Mouse (Mus musculus) liver, adult 2 months (tissue): ENCODE measurements around the gene Elmo2. TPM values are rescaled to one million over a fixed set of nuclear protein-coding genes. Genes with fewer than 3 reads are reported as not detected.

Experiments
- DNase-seq: peaks from one replicate; pipeline ENCODE4 v3.0.0-alpha.2; 2011; ENCODE audit warnings: low read depth, low spot score; ENCODE audit errors: extremely low read depth
- H3K27ac ChIP-seq: fragments of 200-500 bp; replicated peaks from 2 replicates; pipeline ENCODE4 v1.5.1; 2012; ENCODE audit warnings: low read depth, mild to moderate bottlenecking, control low read depth, inconsistent platforms, low read length; ENCODE audit not compliant: insufficient read depth
- H3K27me3 ChIP-seq: fragments of 200-500 bp; 2 replicates; pipeline ENCODE4 v1.6.1; 2012; ENCODE audit warnings: mild to moderate bottlenecking, moderate library complexity, low read length, inconsistent platforms; ENCODE audit not compliant: control insufficient read depth, insufficient read depth
- H3K36me3 ChIP-seq: fragments of 200-500 bp; 2 replicates; pipeline ENCODE4 v1.6.1; 2012; ENCODE audit warnings: low read length, inconsistent platforms; ENCODE audit not compliant: control insufficient read depth, insufficient read depth
- H3K4me1 ChIP-seq: fragments of 200-500 bp; 2 replicates; pipeline ENCODE4 v1.6.1; 2011; ENCODE audit warnings: low read length; ENCODE audit not compliant: control insufficient read depth, insufficient read depth
- H3K4me3 ChIP-seq: fragments of 200-500 bp; 2 replicates; pipeline ENCODE4 v1.5.1; 2011; ENCODE audit warnings: low read depth, mild to moderate bottlenecking, control low read depth, low read length, moderate library complexity; ENCODE audit not compliant: insufficient read depth
- H3K79me2 ChIP-seq: fragments of 200-500 bp; 2 replicates; pipeline ENCODE4 v1.6.1; 2012; ENCODE audit warnings: inconsistent platforms, mild to moderate bottlenecking, low read length, moderate library complexity; ENCODE audit not compliant: control insufficient read depth, insufficient read depth
- H3K9ac ChIP-seq: fragments of 200-500 bp; 2 replicates; pipeline ENCODE4 v1.6.1; 2012; ENCODE audit warnings: low read depth, mild to moderate bottlenecking, control low read depth, inconsistent platforms, low read length
- CTCF ChIP-seq: fragments of 200-500 bp; IDR thresholded peaks from 2 replicates; pipeline ENCODE4 v1.5.1; 2011; ENCODE audit warnings: low read depth, low read length, control low read depth
- POLR2A ChIP-seq: fragments of 200-500 bp; IDR thresholded peaks from 2 replicates; pipeline ENCODE4 v1.6.1; 2011; ENCODE audit warnings: low read length, control low read depth; ENCODE audit not compliant: insufficient read depth; ENCODE audit errors: extremely low read depth
- WGBS: fragments of 180-500 bp; shearing (Covaris S2); methylation state at CpG from one replicate; pipeline ENCODE4 v1.1.7; 2018; 5-methylcytosine and 5-hydroxymethylcytosine counted together
- polyA plus RNA-seq: library from polyadenylated mRNA; depleted of rRNA; stranded (reverse); fragments of >200 nt; gene quantifications from 2 replicates; pipeline ENCODE4 v1.2.3, GENCODE M21; 2012; rRNA removed
- total RNA-seq: library from RNA; depleted of rRNA; stranded (reverse); fragments of >200 nt; gene quantifications from 2 replicates; pipeline ENCODE4 v1.2.3, GENCODE M21; 2014; rRNA removed

Gene Elmo2
- total and polyA plus RNA-seq, 2 experiments: 5.2 to 17.5 TPM

- Histone ChIP-seq H3K79me2 (no peaks in the 10 kb centered on the region), H3K27ac (no peak overlapping the region), H3K27me3 (peaks cover 16% of the 10 kb centered on the region), H3K9ac (no peak overlapping the region), H3K4me1 (no peaks in the 10 kb centered on the region), H3K36me3 (no peaks in the 10 kb centered on the region), H3K4me3 (no peak overlapping the region)
- no peak for DNase-seq
- TF ChIP-seq CTCF (no peak), POLR2A (no peak)
- 3% methylated on average over 13 of the region's 13 CpGs for WGBS
These were observed 83.7 kb downstream of the Elmo2 start for GRCm38 (mm10) chr2:165242575-165242974.

- Histone ChIP-seq H3K27ac (no peak overlapping the region), H3K4me1 (no peaks in the 10 kb centered on the region), H3K4me3 (no peak overlapping the region), H3K9ac (no peak overlapping the region), H3K36me3 (no peaks in the 10 kb centered on the region), H3K27me3 (peaks cover 16% of the 10 kb centered on the region), H3K79me2 (no peaks in the 10 kb centered on the region)
- no peak for DNase-seq
- TF ChIP-seq POLR2A (no peak), CTCF (no peak)
- WGBS: 54% methylated on average over 7 of the region's 7 CpGs
These were observed 84.5 kb downstream of the Elmo2 start for GRCm38 (mm10) chr2:165241786-165242185.

DNA sequence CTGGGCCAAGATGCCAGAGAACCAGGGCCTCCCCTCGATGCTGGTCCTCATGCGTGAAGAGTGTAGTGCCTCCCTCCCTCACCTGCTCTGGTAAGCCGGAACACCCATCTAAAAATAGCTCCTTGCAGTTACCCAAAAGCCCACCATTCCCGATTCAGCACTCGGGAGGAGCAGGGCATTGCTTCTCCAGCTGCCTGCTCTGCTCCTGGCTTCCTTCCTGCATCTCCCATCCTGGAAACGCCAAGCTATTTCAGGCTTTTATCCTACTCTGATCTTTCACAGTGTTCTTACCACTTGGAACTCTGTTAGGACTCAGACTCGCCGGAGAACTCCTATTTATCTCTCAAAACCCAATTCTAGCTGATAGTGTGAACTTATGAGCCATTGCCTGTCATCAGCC lies 85.9 kb downstream of the Elmo2 start:
- DNase-seq: no peak
- Histone ChIP-seq H3K4me1 (no peaks in the 10 kb centered on the region), H3K9ac (no peak overlapping the region), H3K79me2 (no peaks in the 10 kb centered on the region), H3K36me3 (no peaks in the 10 kb centered on the region), H3K4me3 (no peak overlapping the region), H3K27ac (no peak overlapping the region), H3K27me3 (peaks cover 12% of the 10 kb centered on the region)
- WGBS: 29% methylated on average over 8 of the region's 8 CpGs
- TF ChIP-seq POLR2A (no peak), CTCF (no peak)

- no peak overlapping the region for H3K4me3 ChIP-seq
- TF ChIP-seq POLR2A (no peak), CTCF (no peak)
- no peak overlapping the region for H3K9ac ChIP-seq
- peaks cover 14% of the 10 kb centered on the region for H3K27me3 ChIP-seq
- WGBS: 13% methylated on average over 15 of the region's 15 CpGs
- H3K79me2 ChIP-seq: no peaks in the 10 kb centered on the region
- no peaks in the 10 kb centered on the region for H3K4me1 ChIP-seq
- no peak overlapping the region for H3K27ac ChIP-seq
- no peaks in the 10 kb centered on the region for H3K36me3 ChIP-seq
- DNase-seq: no peak
These were observed 86.6 kb downstream of the Elmo2 start for GRCm38 (mm10) chr2:165239533-165240144.

- TF ChIP-seq POLR2A: no peak
- TF ChIP-seq CTCF: no peak
These were observed 87.7 kb downstream of the Elmo2 start for GRCm38 (mm10) chr2:165238416-165239145.

More at GRCm38 (mm10) chr2:165238416-165239145, 87.7 kb downstream of the Elmo2 start:
- no peaks in the 10 kb centered on the region for H3K79me2 ChIP-seq
- H3K36me3 ChIP-seq: no peaks in the 10 kb centered on the region
- H3K27me3 ChIP-seq: peaks cover 24% of the 10 kb centered on the region
- no peak overlapping the region for H3K4me3 ChIP-seq
- no peak overlapping the region for H3K27ac ChIP-seq
- H3K4me1 ChIP-seq: no peaks in the 10 kb centered on the region
- no peak for DNase-seq
- 21% methylated on average over 12 of the region's 12 CpGs for WGBS
- H3K9ac ChIP-seq: no peak overlapping the region

Other genes starting within 250 kb of the Elmo2 start
- gene 1700025C18Rik, start 235.7 kb downstream of the Elmo2 start, total RNA-seq: not detected in 2 replicates
- not detected in 2 replicates for gene 1700025C18Rik, start 235.7 kb downstream of the Elmo2 start, polyA plus RNA-seq
- under 0.01 TPM in 1 of 2 replicates, not detected in the other for gene Cdh22, start 91.6 kb downstream of the Elmo2 start, total RNA-seq
- not detected in 2 replicates for gene Cdh22, start 91.6 kb downstream of the Elmo2 start, polyA plus RNA-seq
- 13.5 and 17.2 TPM in 2 replicates for gene Slc35c2, start 38.6 kb downstream of the Elmo2 start, total RNA-seq
- gene Slc35c2, start 38.6 kb downstream of the Elmo2 start, polyA plus RNA-seq: 42.4 and 52.1 TPM in 2 replicates
- not detected in 2 replicates for gene Zfp663, start 42.2 kb upstream of the Elmo2 start, total RNA-seq
- gene Zfp663, start 42.2 kb upstream of the Elmo2 start, polyA plus RNA-seq: not detected in 2 replicates
- gene Zfp334, start 61.8 kb upstream of the Elmo2 start, total RNA-seq: 0.65 and 0.74 TPM in 2 replicates
- 0.46 and 0.50 TPM in 2 replicates for gene Zfp334, start 61.8 kb upstream of the Elmo2 start, polyA plus RNA-seq
- 0.07 and 0.28 TPM in 2 replicates for gene Ocstamp, start 73.9 kb upstream of the Elmo2 start, total RNA-seq
- 0.81 and 0.83 TPM in 2 replicates for gene Ocstamp, start 73.9 kb upstream of the Elmo2 start, polyA plus RNA-seq
- 8.2 and 8.3 TPM in 2 replicates for gene Slc13a3, start 146.8 kb upstream of the Elmo2 start, total RNA-seq
- 16.1 and 28.1 TPM in 2 replicates for gene Slc13a3, start 146.8 kb upstream of the Elmo2 start, polyA plus RNA-seq
- 4.1 and 5.6 TPM in 2 replicates for gene Trp53rka, start 166.8 kb upstream of the Elmo2 start, total RNA-seq
- 9.3 and 11.3 TPM in 2 replicates for gene Trp53rka, start 166.8 kb upstream of the Elmo2 start, polyA plus RNA-seq
- gene Slc2a10, start 177.3 kb upstream of the Elmo2 start, total RNA-seq: 0.09 and 0.13 TPM in 2 replicates
- 0.11 and 0.22 TPM in 2 replicates for gene Slc2a10, start 177.3 kb upstream of the Elmo2 start, polyA plus RNA-seq